Mouse (Mus musculus): ENCODE results near the gene Lhfp. TPM values are rescaled to one million over a fixed set of nuclear protein-coding genes. Genes with fewer than 3 reads are reported as not detected.

The Lhfp gene
- 50.7 and 63.6 TPM in 2 replicates for polyA plus RNA-seq (2016; fragmentation: Nextera tagmentation; extraction: Ambion mirVana)

DNA sequence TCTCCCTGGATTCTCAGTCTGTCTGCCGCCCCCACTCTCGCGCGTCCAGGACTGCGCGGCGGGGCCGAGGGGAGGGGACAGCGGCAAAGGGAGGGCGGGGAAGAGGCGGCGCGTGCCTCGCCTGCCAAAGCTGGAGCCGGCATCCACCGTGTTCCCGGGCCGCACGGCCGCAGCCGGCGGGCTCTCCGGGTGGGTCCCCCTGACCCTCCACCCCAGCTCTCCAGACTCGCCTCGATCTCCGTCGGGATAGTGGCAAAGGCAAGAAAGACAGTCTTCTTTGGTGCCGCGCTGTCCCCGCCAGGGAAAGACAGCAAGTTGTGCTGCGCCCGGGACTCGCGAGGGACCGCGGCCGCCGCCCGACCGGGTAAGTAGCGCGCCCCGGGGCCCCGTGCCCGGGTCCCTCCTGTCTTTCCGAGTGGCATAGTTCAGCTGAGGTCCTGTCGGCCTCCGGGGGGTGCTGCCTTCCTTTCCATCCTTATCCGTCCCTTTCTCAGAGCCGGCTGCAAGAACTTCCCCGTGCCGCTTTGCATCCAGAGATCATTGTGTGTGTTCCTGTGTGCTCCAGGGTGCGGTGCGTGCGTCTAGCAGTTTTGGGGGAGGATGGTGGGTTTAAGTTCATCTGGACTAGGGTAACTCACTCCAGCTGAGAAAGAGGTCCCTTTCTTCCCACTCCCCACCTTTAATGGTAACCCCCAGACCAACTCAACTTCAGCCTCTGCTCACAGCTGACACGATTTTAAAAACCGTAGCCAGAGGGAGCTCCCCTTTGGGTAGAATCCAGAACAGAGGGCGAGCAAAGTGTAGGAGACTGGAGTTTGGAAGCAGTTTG lies at the start of gene Lhfp:
TSS of gene Lhfp (plus strand) at position 118 of the 829 bp plus-strand sequence.
- Histone ChIP-seq H3K4me1 (peaks cover 39% of the 10 kb centered on the region), H3K27me3 (replicated peaks) (0 out of 2 replicates have a peak, but pooled peaks cover 9% of the 10 kb centered on the region), H3K9ac (peak within 1 kb of the TSS; percentile 61), H3K36me3 (no peaks in the 10 kb centered on the region), H3K9me3 (no peaks in the 10 kb centered on the region), H3K4me3 (peak within 1 kb of the TSS; percentile 56), H3K4me2 (replicated peaks) (peak within 1 kb of the TSS; percentile 89), H3K27ac (0 out of 2 replicates have a peak within 1 kb of the TSS, but pooled peaks have one; percentile 57)
- ATAC-seq (ENCODE audit: low FRiP score, low read depth): peak; percentile 92
- WGBS: under 1% methylated on average over 51 of the region's 58 CpGs

DNA sequence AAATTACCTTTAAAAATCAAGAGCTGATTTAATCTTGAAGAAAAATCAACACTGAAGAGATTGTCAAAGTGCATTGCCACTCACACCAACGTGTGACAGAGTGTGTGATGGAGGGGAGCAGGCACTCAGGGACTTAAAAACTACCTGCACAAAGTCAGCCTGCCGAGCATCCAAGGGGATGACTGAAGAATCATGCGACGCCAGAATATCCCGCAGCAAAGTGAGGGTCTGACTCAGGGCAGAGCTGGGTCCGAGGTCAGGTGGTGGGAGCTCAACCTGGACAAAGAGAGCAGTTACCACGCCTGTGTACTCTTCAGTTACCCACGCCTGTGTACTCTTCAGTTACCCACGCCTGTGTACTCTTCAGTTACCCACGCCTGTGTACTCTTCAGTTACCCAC lies 48.0 kb upstream of the Lhfp start:
- Histone ChIP-seq H3K9ac (no peak overlapping the region), H3K27ac (no peak overlapping the region), H3K27me3 (replicated peaks) (no peaks in the 10 kb centered on the region), H3K36me3 (peaks cover 61% of the 10 kb centered on the region), H3K4me3 (no peak overlapping the region), H3K4me1 (no peaks in the 10 kb centered on the region), H3K9me3 (no peaks in the 10 kb centered on the region), H3K4me2 (replicated peaks) (no peak overlapping the region)
- ATAC-seq (ENCODE audit: low FRiP score, low read depth): no peak
- 90% methylated on average over 10 of the region's 10 CpGs for WGBS

DNA sequence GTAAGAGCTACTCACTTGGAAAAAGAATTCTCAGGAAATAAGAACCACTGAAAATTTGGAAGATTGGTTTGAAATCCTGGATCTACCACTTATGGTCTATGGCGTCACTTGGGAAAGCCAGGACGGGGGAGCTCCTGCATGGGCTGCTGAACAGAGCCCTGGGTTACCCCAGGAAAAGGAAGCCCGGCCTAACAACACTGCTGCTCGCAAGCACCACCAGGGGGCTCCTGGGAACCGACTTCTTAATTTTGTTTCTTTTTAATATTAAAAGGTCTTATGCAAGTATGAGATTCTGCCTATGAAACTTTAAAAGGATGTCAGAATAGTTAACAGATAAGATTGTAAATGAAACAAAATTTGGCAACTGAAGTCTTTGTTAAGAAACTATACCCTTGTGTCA lies 46.7 kb upstream of the Lhfp start:
- Histone ChIP-seq H3K27ac (no peak overlapping the region), H3K27me3 (replicated peaks) (no peaks in the 10 kb centered on the region), H3K4me2 (replicated peaks) (no peak overlapping the region), H3K9me3 (no peaks in the 10 kb centered on the region), H3K4me1 (no peaks in the 10 kb centered on the region), H3K36me3 (peaks cover 58% of the 10 kb centered on the region), H3K9ac (no peak overlapping the region), H3K4me3 (no peak overlapping the region)
- ATAC-seq (ENCODE audit: low FRiP score, low read depth): no peak
- WGBS: 69% methylated on average over 5 of the region's 5 CpGs

DNA sequence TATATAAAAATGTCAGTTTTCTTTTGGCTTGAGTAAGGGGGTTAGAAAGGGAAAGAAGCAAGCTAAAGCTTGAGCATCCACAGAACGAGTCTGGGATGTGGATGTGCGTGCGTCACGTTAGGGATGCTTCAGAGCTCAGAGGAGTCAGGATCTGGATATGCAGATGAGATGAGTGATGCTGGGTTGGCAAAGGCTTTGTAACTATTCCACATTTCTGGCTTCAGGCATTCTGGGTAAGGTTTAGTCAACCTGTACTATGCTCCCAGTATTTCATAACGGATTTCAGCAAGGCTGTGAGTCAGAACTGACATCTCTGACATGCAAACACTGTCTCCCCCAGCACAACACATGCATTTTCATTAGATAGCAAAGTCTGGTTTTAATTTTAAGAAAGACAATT lies 44.7 kb upstream of the Lhfp start:
- Histone ChIP-seq H3K9me3 (no peaks in the 10 kb centered on the region), H3K36me3 (peaks cover 69% of the 10 kb centered on the region), H3K9ac (no peak overlapping the region), H3K4me1 (no peaks in the 10 kb centered on the region), H3K27me3 (replicated peaks) (no peaks in the 10 kb centered on the region), H3K4me3 (no peak overlapping the region), H3K4me2 (replicated peaks) (no peak overlapping the region), H3K27ac (no peak overlapping the region)
- WGBS: 89% methylated on average over 5 of the region's 5 CpGs
- ATAC-seq (ENCODE audit: low FRiP score, low read depth): no peak

DNA sequence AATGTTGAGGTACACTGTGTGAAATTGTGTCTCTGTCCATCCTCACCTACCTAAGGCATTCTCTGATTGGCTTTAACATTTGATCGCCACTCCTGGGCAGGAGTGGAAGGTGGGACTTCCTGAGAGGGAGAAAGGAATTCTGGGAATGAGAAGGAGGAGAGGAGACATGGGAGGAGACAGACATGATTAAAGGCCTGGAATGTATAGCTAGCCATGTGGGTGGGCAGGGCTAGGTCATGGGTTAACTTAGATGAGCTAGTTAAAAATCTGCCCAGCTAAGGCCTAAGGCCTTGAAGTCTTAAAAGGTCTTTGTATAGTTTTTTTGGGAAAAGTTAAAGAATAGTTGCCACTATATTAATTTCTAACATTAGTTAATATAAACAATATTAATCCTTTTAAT lies 43.9 kb upstream of the Lhfp start:
- WGBS: 87% methylated on average over 1 of the region's 1 CpGs

DNA sequence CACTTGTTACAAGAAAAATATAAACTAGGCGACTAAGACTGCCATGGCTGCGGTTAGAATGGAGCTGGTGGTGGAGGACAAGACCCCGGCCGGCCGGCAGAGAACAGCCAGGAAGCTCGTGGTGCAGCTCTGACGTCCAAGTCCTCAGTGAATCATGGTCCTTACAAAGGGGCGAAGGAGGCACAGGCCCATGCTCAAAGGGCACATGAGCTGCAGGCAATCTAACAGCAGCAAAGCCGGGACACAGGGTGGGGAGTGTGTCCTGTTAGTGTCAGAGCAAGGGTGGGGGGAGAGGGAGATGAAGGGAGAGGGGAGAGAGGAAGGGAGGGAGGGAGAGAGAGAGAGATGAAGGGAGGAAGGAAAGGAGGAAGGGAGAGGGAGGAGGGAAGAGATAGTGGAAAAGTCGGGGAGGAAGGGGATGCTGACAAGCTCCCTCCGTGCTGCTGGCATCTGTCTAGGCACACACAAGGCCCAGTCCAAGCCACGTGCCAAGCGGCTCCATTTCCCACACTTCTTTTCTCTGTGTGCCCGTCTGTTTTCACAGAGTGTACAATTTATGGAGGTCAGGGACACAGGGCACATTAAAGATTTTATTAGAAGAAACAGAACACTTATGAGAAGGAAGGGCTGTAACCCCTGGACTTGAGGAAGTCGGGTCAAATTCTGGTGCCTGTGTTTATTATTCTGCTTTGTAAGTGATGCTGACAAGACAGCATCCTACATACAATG lies 42.1 kb upstream of the Lhfp start:
- peaks cover 54% of the 10 kb centered on the region for H3K36me3 ChIP-seq
- no peaks in the 10 kb centered on the region for H3K4me1 ChIP-seq
- 65% methylated on average over 15 of the region's 15 CpGs for WGBS
- no peak overlapping the region for H3K4me2 ChIP-seq (replicated peaks)
- H3K9ac ChIP-seq: no peak overlapping the region
- no peak for ATAC-seq (ENCODE audit: low FRiP score, low read depth)
- no peaks in the 10 kb centered on the region for H3K9me3 ChIP-seq
- no peak overlapping the region for H3K27ac ChIP-seq
- no peak overlapping the region for H3K4me3 ChIP-seq
- H3K27me3 ChIP-seq (replicated peaks): no peaks in the 10 kb centered on the region

More for the DNA sequence above, 43.9 kb upstream of the Lhfp start:
- H3K36me3 ChIP-seq: peaks cover 67% of the 10 kb centered on the region
- no peaks in the 10 kb centered on the region for H3K4me1 ChIP-seq
- H3K4me2 ChIP-seq (replicated peaks): no peak overlapping the region
- ATAC-seq (ENCODE audit: low FRiP score, low read depth): no peak
- H3K27me3 ChIP-seq (replicated peaks): no peaks in the 10 kb centered on the region
- H3K9me3 ChIP-seq: no peaks in the 10 kb centered on the region
- no peak overlapping the region for H3K4me3 ChIP-seq
- no peak overlapping the region for H3K9ac ChIP-seq
- no peak overlapping the region for H3K27ac ChIP-seq

DNA sequence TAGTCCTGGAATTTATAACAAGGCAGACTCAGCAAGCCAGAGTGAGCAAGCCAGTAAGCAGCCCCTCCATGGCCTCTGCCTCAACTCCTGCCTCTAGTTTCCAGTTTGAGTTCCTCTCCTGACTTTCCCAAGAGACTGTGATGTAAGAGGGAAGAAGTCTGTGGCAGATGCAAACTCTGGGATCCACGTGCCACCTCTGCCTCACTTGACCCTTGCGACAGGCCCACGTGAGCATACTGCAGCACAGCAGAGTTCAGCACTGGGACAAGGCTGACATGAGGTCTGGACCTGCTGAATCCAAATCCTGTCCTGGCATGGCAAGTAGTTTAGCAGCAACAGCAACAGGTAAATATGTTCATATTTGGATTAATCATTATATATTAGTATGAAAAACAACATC lies 41.3 kb upstream of the Lhfp start:
- WGBS: 84% methylated on average over 3 of the region's 3 CpGs
- Histone ChIP-seq H3K36me3 (peaks cover 58% of the 10 kb centered on the region), H3K4me3 (no peak overlapping the region), H3K27ac (no peak overlapping the region), H3K4me2 (replicated peaks) (no peak overlapping the region), H3K9ac (no peak overlapping the region), H3K27me3 (replicated peaks) (no peaks in the 10 kb centered on the region), H3K9me3 (no peaks in the 10 kb centered on the region), H3K4me1 (no peaks in the 10 kb centered on the region)
- no peak for ATAC-seq (ENCODE audit: low FRiP score, low read depth)

DNA sequence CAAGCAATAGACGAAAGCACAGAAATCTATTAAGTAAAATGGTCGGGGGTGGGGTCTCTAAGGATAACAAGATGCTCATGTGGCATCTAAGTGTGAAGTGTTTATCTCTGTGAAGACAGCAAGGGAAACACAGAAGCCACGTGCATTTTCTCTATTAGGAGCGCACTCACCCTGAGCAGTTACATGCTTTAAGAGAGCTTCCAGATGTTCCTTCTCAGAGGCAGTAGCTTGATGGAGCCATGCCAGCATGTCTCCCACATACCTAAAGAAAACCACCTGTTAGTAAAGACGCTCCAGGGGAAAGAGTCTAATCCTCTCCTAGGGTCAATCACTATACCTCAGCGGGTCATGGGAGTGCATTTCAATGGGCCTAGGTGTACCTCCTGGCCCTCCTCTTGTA lies 39.3 kb upstream of the Lhfp start:
- H3K4me3 ChIP-seq: no peak overlapping the region
- no peak overlapping the region for H3K27ac ChIP-seq
- WGBS: 76% methylated on average over 6 of the region's 6 CpGs
- no peaks in the 10 kb centered on the region for H3K9me3 ChIP-seq
- H3K4me2 ChIP-seq (replicated peaks): no peak overlapping the region
- no peak for ATAC-seq (ENCODE audit: low FRiP score, low read depth)
- no peak overlapping the region for H3K9ac ChIP-seq
- H3K27me3 ChIP-seq (replicated peaks): no peaks in the 10 kb centered on the region
- H3K36me3 ChIP-seq: peaks cover 55% of the 10 kb centered on the region
- no peaks in the 10 kb centered on the region for H3K4me1 ChIP-seq

DNA sequence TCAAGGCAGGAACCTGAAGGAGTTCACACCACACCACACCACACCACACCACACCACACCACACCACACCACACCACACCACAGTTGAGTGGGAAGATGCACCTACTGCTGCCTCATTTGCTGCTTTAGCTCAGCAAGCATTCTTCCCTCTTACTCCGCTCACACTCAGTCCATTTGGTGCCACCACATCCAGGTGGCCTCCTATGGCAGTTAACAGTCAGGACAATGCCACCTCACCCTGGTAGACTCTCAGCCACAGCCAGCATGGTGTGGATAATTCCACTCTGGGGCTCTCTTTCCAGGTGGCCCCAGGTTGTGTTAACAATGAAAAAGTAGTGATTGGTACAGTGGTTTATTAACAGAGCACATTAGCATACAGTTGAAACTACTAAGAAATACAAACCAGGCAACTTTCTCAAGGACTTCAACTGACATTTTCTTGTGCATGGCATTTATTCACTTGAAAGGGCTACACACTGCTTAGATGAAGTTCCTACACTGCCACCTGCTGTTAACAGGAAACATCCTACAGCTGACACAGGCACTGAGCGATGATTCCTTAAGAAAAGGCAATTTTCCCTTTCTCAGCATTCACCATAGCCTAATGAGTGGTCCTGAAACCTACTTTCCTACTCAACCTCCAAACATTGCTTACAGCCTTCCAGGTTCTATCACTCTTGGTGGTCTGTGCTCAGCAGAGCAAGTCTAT lies 36.8 kb upstream of the Lhfp start:
- WGBS: 71% methylated on average over 2 of the region's 2 CpGs
- no peaks in the 10 kb centered on the region for H3K4me1 ChIP-seq
- H3K9ac ChIP-seq: no peak overlapping the region
- no peak for ATAC-seq (ENCODE audit: low FRiP score, low read depth)
- no peak overlapping the region for H3K27ac ChIP-seq
- H3K9me3 ChIP-seq: no peaks in the 10 kb centered on the region
- H3K36me3 ChIP-seq: peaks cover 59% of the 10 kb centered on the region
- H3K4me2 ChIP-seq (replicated peaks): no peak overlapping the region
- no peaks in the 10 kb centered on the region for H3K27me3 ChIP-seq (replicated peaks)
- no peak overlapping the region for H3K4me3 ChIP-seq

DNA sequence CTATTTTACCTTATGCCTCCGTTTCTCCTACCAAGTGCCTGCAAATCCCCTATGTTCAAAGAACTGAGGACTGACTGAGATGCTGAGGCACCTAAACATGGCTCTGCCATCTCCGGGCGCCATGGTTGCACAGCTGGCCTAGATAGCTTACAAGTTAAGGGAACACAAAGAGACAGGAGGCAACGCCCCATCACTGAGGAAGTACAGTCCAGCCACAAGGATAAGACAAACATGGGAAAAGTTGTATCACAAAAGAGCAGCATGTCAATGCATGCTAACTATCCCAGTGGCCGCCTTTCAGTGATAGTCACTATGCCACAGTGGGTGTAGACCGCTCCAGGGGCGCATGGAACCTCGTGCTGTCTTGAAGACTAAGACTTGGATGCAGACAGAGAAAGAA lies 33.9 kb upstream of the Lhfp start:
- Histone ChIP-seq H3K27me3 (replicated peaks) (no peaks in the 10 kb centered on the region), H3K36me3 (peaks cover 52% of the 10 kb centered on the region)
- no peak for ATAC-seq (ENCODE audit: low FRiP score, low read depth)

DNA sequence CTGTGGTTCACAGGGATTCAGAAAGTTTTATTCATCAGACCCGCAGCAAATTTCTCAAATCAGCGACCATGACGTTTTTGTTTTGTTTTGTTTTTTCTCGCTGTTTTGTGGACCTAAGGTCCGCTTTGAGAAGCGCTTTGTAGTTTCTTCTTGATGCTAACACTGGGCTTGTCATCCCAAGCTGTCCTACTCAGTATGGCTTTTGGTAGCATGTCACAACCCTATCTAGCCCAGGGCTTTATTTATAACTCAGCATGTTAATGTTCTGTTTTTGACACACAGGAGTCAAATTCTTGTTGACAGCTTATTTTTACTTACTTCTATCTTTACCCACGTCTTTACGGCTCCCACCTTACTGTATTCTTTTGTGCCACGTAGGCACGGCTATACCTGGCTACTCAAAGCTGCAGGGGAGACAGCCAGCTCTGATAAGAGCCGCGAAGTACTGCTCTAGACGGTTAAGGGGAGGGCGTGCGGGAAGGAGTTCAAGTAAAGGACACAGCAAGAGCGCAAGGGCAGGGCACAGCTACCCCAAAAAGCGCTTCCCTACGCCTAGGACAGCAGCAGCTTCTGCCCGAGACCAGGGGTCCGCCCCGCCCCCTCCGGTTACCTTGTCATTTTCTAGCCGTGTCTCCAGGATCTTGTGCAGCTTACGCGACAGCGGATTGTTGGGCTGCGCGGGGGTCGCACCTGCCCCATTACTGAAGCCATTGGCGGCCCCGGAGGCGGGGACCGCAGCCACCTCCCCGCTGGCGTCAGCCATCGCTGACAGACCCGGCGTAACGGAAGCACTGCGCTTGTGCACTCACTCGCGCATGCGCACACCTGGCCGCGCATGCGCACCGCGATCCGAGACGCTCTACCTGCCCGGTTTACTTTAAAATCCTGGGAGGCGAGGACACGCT lies 24.6 kb upstream of the Lhfp start, which contains the start of gene Cog6:
TSS of gene Cog6 (minus strand) at position 802 of the 905 bp plus-strand sequence.
- H3K4me3 ChIP-seq: peak within 1 kb of the TSS; percentile 79

More for the DNA sequence above, 33.9 kb upstream of the Lhfp start:
- 95% methylated on average over 8 of the region's 8 CpGs for WGBS
- H3K4me1 ChIP-seq: no peaks in the 10 kb centered on the region
- no peak overlapping the region for H3K4me2 ChIP-seq (replicated peaks)
- no peaks in the 10 kb centered on the region for H3K9me3 ChIP-seq
- no peak overlapping the region for H3K4me3 ChIP-seq
- no peak overlapping the region for H3K27ac ChIP-seq
- H3K9ac ChIP-seq: no peak overlapping the region

More for the DNA sequence above, 24.6 kb upstream of the Lhfp start, which contains the start of gene Cog6:
- peaks cover 5% of the 10 kb centered on the region; the same call in 1 of the 2 replicates for H3K36me3 ChIP-seq
- peak within 1 kb of the TSS; percentile 77 for H3K4me2 ChIP-seq (replicated peaks)
- H3K27me3 ChIP-seq (replicated peaks): 0 out of 2 replicates have a peak, but pooled peaks cover 2% of the 10 kb centered on the region
- H3K9ac ChIP-seq: peak within 1 kb of the TSS; percentile 77
- peak; percentile 86 for ATAC-seq (ENCODE audit: low FRiP score, low read depth)
- H3K27ac ChIP-seq: 0 out of 2 replicates have a peak within 1 kb of the TSS, but pooled peaks have one; percentile 10
- 6% methylated on average over 53 of the region's 53 CpGs for WGBS
- peaks cover 6% of the 10 kb centered on the region for H3K4me1 ChIP-seq
- H3K9me3 ChIP-seq: no peaks in the 10 kb centered on the region

All from neural tube, embryonic 12.5 days (tissue).